Mouse (Mus musculus) lung, embryonic 14.5 days (tissue): ENCODE data around the gene Cdh5. TPM values are rescaled to one million over a fixed set of nuclear protein-coding genes. Genes with fewer than 3 reads are reported as not detected.

ENCODE experiments used
- ATAC-seq: fragments of 200-750 bp; cut with Nextera tagmentation; 2 replicates; pipeline ENCODE4 v1.8.0; 2017; ENCODE audit warnings: mild to moderate bottlenecking, moderate TSS enrichment, moderate library complexity; ENCODE audit not compliant: insufficient read depth
- DNase-seq: peaks from one replicate; pipeline ENCODE4 v3.0.0-alpha.2; 2015
- H3K27ac ChIP-seq: fragments of 300-500 bp; sonication (generic); 2 replicates; pipeline ENCODE4 v1.5.1; 2014; ENCODE audit warnings: low read depth, mild to moderate bottlenecking, moderate library complexity
- H3K27me3 ChIP-seq: fragments of 300-500 bp; sonication (generic); 2 replicates; pipeline ENCODE4 v1.6.1; 2014; ENCODE audit warnings: low read length, control low read depth; ENCODE audit not compliant: insufficient read depth
- H3K36me3 ChIP-seq: fragments of 300-500 bp; sonication (generic); 2 replicates; pipeline ENCODE4 v1.6.1; 2014; ENCODE audit warnings: control low read depth; ENCODE audit not compliant: insufficient read depth
- H3K4me1 ChIP-seq: fragments of 300-500 bp; sonication (generic); 2 replicates; pipeline ENCODE4 v1.6.1; 2014; ENCODE audit warnings: antibody characterized with exemption, control low read depth; ENCODE audit not compliant: insufficient read depth
- H3K4me2 ChIP-seq: fragments of 300-500 bp; sonication (generic); 2 replicates; pipeline ENCODE4 v1.6.1; 2014; ENCODE audit warnings: mild to moderate bottlenecking
- H3K4me3 ChIP-seq: fragments of 300-500 bp; sonication (generic); 2 replicates; pipeline ENCODE4 v1.5.1; 2014; ENCODE audit warnings: low read depth, low read length
- H3K9ac ChIP-seq: fragments of 300-500 bp; sonication (generic); 2 replicates; pipeline ENCODE4 v1.6.1; 2014
- H3K9me3 ChIP-seq: fragments of 300-500 bp; sonication (generic); 2 replicates; pipeline ENCODE4 v1.6.1; 2016; ENCODE audit warnings: low read depth, low read length, control low read depth
- CTCF ChIP-seq: IDR thresholded peaks from 2 replicates; pipeline ENCODE4 v1.5.1; 2016; ENCODE audit warnings: antibody characterized with exemption, low read depth
- WGBS: fragments of 180-500 bp; shearing (Covaris S2); extraction: QIAGEN DNeasy Blood & Tissue Kit; methylation state at CpG from one replicate; pipeline ENCODE4 v1.1.7; 2014; 5-methylcytosine and 5-hydroxymethylcytosine counted together
- polyA plus RNA-seq: library from polyadenylated mRNA; unstranded; fragments of >200 nt; fragmentation: Nextera tagmentation; extraction: Ambion mirVana; gene quantifications from 2 replicates; pipeline ENCODE4 v1.2.1, GENCODE M21; 2014

Gene Cdh5
- polyA plus RNA-seq, 1 experiment from 2014 or later: 69.8 TPM

- H3K4me2 ChIP-seq: peak overlapping the region; percentile 37
- H3K9ac ChIP-seq: peak overlapping the region; percentile 54
- H3K4me3 ChIP-seq: peak overlapping the region; percentile 35
- ATAC-seq: no peak
- no peaks in the 10 kb centered on the region for H3K27me3 ChIP-seq
- TF ChIP-seq CTCF: no peak
- no peaks in the 10 kb centered on the region for H3K36me3 ChIP-seq
- H3K27ac ChIP-seq: peak overlapping the region; percentile 26; the same call in 1 of the 2 replicates
- H3K9me3 ChIP-seq: no peaks in the 10 kb centered on the region
- H3K4me1 ChIP-seq: peaks cover 8% of the 10 kb centered on the region
- peak; percentile 42 for DNase-seq
- WGBS: 45% methylated on average over 7 of the region's 7 CpGs
These were observed 2.0 kb downstream of the Cdh5 start for GRCm38 (mm10) chr8:104103462-104103861.

GRCm38 (mm10) chr8:104105768-104106167 is 4.3 kb downstream of the Cdh5 start:
- peaks cover 3% of the 10 kb centered on the region; the same call in 1 of the 2 replicates for H3K4me1 ChIP-seq
- ATAC-seq (peak; percentile 73), DNase-seq (peak; percentile 60)
- peak overlapping the region; percentile 27; the same call in 1 of the 2 replicates for H3K4me2 ChIP-seq
- H3K9ac ChIP-seq: no peak overlapping the region
- H3K27me3 ChIP-seq: no peaks in the 10 kb centered on the region
- H3K27ac ChIP-seq: no peak overlapping the region
- H3K4me3 ChIP-seq: no peak overlapping the region
- H3K9me3 ChIP-seq: no peaks in the 10 kb centered on the region
- no peak for TF ChIP-seq CTCF
- H3K36me3 ChIP-seq: no peaks in the 10 kb centered on the region
- 33% methylated on average over 6 of the region's 6 CpGs for WGBS

GRCm38 (mm10) chr8:104106276-104106946 is 5.0 kb downstream of the Cdh5 start:
- no peaks in the 10 kb centered on the region for H3K36me3 ChIP-seq
- H3K27me3 ChIP-seq: no peaks in the 10 kb centered on the region
- H3K27ac ChIP-seq: no peak overlapping the region
- no peak overlapping the region for H3K9ac ChIP-seq
- peaks cover 3% of the 10 kb centered on the region; the same call in 1 of the 2 replicates for H3K4me1 ChIP-seq
- no peak for TF ChIP-seq CTCF
- ATAC-seq: no peak
- 69% methylated on average over 7 of the region's 7 CpGs for whole genome bisulfite sequencing
- H3K9me3 ChIP-seq: no peaks in the 10 kb centered on the region
- H3K4me3 ChIP-seq: no peak overlapping the region
- DNase-seq: no peak
- no peak overlapping the region for H3K4me2 ChIP-seq

GRCm38 (mm10) chr8:104107111-104107510 is 5.7 kb downstream of the Cdh5 start:
- H3K27me3 ChIP-seq: no peaks in the 10 kb centered on the region
- H3K27ac ChIP-seq: no peak overlapping the region
- no peak overlapping the region for H3K4me3 ChIP-seq
- no peaks in the 10 kb centered on the region for H3K9me3 ChIP-seq
- H3K9ac ChIP-seq: no peak overlapping the region
- no peak for TF ChIP-seq CTCF
- H3K4me1 ChIP-seq: peaks cover 3% of the 10 kb centered on the region; the same call in 1 of the 2 replicates
- H3K36me3 ChIP-seq: no peaks in the 10 kb centered on the region
- ATAC-seq: no peak
- DNase-seq: no peak
- H3K4me2 ChIP-seq: no peak overlapping the region

GRCm38 (mm10) chr8:104108048-104108447 is 6.6 kb downstream of the Cdh5 start:
- no peak overlapping the region for H3K4me3 ChIP-seq
- H3K4me1 ChIP-seq: peaks cover 3% of the 10 kb centered on the region; the same call in 1 of the 2 replicates
- no peaks in the 10 kb centered on the region for H3K9me3 ChIP-seq
- DNase-seq (peak; percentile 51), ATAC-seq (peak; percentile 44)
- H3K27me3 ChIP-seq: no peaks in the 10 kb centered on the region
- 38% methylated on average over 5 of the region's 5 CpGs for WGBS
- no peak overlapping the region for H3K27ac ChIP-seq
- no peak overlapping the region for H3K9ac ChIP-seq
- no peak overlapping the region for H3K4me2 ChIP-seq
- no peaks in the 10 kb centered on the region for H3K36me3 ChIP-seq
- no peak for TF ChIP-seq CTCF

- H3K36me3 ChIP-seq: no peaks in the 10 kb centered on the region
- no peak for TF ChIP-seq CTCF
- 78% methylated on average over 10 of the region's 10 CpGs for WGBS
- H3K4me3 ChIP-seq: no peak overlapping the region
- no peaks in the 10 kb centered on the region for H3K9me3 ChIP-seq
- H3K9ac ChIP-seq: no peak overlapping the region
- ATAC-seq (no peak), DNase-seq (no peak)
- H3K27ac ChIP-seq: no peak overlapping the region
- H3K27me3 ChIP-seq: no peaks in the 10 kb centered on the region
- no peak overlapping the region for H3K4me2 ChIP-seq
- H3K4me1 ChIP-seq: peaks cover 3% of the 10 kb centered on the region; the same call in 1 of the 2 replicates
These were observed 9.2 kb downstream of the Cdh5 start for GRCm38 (mm10) chr8:104110498-104111134.

GRCm38 (mm10) chr8:104121640-104122416 is 20.4 kb downstream of the Cdh5 start:
- Histone ChIP-seq H3K4me1 (no peaks in the 10 kb centered on the region), H3K27me3 (no peaks in the 10 kb centered on the region), H3K9me3 (no peaks in the 10 kb centered on the region), H3K4me2 (no peak overlapping the region), H3K36me3 (no peaks in the 10 kb centered on the region), H3K27ac (no peak overlapping the region), H3K9ac (no peak overlapping the region), H3K4me3 (no peak overlapping the region)
- TF ChIP-seq CTCF: no peak
- peak; percentile 30; the same call in 1 of the 2 replicates for ATAC-seq
- 64% methylated on average over 12 of the region's 12 CpGs for whole genome bisulfite sequencing
- DNase-seq: peak; percentile 46
